Mouse (Mus musculus): ENCODE results near the gene Zfp953.
A peak's percentile ranks its signal among the peaks of the same experiment; 100 is the strongest.

- TF ChIP-seq POLR2A (IDR thresholded peaks at IDR 0.05; ENCODE audit: low read depth, low read length) (peak; percentile 69), CTCF (IDR thresholded peaks at IDR 0.05; ENCODE audit: extremely low read depth, insufficient read depth, insufficient read length, insufficient replicate concordance) (no peak)
Measured at GRCm38 (mm10) chr13:67305822-67306672, 54.4 kb downstream of the Zfp953 start, which contains the start of gene Zfp457.

All from spleen, adult 2 months (tissue).